Mouse (Mus musculus) neutrophil, adult 5-6 weeks (primary cell): ENCODE measurements around the gene Polr3h. TPM values are rescaled to one million over a fixed set of nuclear protein-coding genes. Genes with fewer than 3 reads are reported as not detected.

Experiments used
- ATAC-seq: fragments of 151-379, 151-347 bp; 2 replicates; pipeline ENCODE4 v1.8.0; 2017; ENCODE audit warnings: mild to moderate bottlenecking, moderate TSS enrichment; ENCODE audit not compliant: insufficient number of reproducible peaks, poor library complexity, low FRiP score, severe bottlenecking; ENCODE audit errors: extremely low read depth
- total RNA-seq: library from RNA; stranded (forward); fragments of 200-1000 nt; gene quantifications from 2 replicates; pipeline ENCODE4 v1.2.3, GENCODE M21; 2017

Gene Polr3h
- total RNA-seq, 1 experiment from 2014 or later, result 12.2 TPM

DNA sequence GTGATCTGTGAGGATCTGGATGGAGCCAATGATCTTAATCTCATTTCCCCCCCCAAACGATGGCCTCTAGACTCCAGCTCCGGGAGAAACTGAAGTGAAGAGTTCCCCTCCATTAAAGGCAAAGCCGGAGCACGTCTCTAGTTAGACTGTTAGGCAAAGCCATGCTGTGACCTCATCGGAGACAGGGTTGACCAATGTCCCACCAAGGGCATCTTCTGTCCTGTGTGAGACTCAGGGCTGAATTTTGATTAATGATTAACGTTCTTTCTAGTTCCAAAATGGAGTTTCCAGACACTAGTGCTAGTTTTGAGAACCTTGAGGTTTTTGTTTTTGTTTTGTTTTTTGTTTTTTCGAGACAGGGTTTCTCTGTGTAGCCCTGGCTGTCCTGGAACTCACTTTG is 73.0 kb downstream of the Polr3h start:
- ATAC-seq, result no peak

DNA sequence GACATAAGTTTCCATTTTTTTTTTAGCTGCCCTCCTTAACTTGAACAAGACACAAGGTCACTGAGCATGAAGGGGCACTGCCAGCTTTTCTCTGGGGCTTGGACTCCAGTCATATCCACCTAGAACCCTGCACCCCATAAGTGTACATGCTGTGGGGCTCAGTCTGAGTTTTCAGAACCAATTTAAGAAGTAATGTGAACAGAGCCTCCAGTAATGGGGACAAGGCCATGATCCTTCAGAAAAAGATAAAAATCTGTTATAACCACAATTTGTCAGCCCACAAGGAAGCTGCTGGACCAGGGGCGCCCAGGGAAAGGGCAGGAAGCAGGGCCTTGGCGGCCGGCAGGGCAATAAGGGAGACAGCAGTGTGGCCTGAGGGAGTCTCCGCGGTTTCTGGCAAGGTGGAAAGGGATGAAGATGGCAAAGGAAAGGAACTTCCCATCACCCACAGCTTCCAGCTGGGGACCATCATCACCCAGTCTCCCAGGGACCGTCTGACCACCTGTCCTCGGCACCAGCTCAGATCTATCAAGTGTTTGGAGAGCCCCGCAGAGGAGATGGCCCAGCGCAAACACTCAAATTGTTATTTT is 73.5 kb downstream of the Polr3h start:
- no peak for ATAC-seq

DNA sequence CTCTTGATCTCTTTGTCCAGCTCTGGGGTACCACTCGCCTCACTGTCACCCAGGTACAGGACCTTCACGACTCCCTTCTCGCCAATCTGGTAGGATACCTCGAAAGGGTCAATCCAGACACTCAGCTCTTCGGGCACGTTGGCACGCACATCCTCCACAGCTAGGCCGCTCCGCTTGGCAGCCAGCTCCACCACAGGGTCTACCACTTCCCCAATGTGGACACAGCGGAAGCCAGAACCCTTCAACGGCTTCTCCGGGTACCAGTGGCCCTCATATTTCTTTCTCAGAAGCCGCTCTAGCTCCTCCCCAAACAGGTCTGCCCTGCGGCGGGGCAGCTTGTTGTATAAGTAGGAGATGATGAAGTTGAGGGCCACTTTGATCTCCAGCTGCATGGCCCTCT is 74.7 kb downstream of the Polr3h start:
- 0 out of 2 replicates have a peak, but pooled peaks have one; percentile 6 for ATAC-seq

DNA sequence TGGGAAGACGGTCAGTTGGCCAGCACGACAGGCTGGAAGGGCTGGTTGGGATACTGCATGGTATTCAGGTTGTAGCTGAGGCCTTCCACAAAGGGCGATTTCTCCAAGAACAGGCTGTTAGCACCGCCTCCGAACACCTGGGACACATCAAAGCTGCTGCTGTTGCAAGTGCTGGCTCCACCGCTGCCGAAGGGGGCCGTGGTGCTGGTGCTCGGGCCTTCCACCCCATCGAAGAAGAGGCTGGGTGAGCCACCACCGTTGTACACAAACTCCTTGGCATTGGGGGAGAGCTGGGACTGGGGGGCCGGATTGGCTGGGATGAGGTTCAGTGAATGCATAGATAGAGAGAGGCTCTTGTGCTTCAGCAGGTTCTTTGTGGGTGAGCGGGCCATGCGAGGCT is 75.3 kb downstream of the Polr3h start:
- no peak for ATAC-seq

DNA sequence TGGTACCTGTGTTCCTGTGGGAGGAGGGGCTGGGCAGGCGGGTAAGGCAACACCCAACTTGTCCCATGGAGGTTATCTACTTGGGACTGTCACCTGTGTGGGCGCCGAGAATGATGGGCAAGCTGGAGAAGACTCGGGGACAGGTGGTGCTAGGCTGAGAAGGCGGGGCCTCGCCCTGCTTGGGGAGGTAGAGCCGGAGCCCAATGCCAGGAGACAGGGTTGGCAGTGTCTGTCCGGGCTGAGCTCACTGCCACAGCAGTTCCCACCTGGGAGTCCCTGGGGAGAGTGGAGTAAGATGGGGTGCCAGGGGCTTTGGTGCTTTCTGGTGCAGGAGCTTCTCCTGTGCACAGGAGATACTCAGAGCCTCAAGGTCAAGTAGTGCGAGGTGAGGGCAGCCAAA is 76.9 kb downstream of the Polr3h start:
- no peak for ATAC-seq

DNA sequence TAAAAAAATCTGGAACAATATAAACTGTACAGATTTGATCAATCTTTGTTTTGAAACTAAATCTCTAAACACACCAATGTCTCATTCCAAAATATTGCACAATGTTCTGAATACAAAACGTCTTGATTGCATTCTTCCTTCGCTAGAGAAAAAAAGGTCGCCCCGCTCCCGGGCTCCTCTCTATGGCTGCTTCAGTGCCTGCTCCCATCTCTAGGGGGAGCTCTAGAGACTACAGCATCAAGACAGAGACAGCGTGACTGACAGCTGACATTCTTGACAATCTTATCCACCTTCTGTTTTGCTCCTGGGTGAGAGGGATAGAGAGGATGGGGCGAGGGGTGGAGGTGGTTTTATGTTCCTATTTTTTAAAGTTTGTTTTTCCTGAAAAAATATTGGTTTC is 77.7 kb downstream of the Polr3h start:
- ATAC-seq, result peak; percentile 73

DNA sequence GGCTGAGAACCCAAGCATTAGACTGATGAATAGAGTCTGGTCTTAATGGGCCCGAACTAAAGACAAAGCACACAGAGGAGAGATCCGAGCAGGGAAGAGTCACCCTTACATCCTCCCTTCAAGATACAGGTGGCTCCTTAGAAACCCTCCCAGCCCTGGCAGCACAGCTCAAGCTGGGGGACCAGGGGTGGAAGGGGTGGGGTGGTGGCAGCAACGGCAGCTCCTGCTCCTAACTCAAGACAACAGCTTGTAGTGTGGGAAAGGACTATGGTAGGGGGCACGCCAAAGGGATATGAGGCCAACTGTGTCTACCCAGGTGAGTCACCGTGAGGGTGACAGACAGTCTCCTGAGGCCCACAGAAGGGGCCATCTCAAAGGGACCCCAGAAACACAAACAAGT is 78.2 kb downstream of the Polr3h start:
- ATAC-seq, result no peak

DNA sequence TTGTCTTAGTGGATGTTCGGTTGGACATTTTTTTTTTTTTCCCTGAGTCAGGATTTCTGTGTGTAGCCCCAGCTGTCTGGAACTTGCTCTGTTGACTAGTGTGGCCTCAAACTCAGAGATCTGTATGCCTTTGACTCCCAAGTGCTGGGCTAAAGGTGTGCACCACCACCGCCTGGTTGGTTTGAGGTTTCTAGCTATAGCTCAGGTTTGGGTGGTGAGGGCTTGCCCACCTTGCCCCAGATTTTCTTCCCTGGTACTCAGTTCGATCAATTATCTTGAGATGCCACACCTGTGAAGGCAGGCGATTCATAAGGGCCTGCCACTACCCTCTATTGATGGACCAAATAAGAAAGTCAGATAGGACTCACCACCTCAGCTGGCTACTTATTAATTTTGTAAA is 78.9 kb downstream of the Polr3h start:
- no peak for ATAC-seq

DNA sequence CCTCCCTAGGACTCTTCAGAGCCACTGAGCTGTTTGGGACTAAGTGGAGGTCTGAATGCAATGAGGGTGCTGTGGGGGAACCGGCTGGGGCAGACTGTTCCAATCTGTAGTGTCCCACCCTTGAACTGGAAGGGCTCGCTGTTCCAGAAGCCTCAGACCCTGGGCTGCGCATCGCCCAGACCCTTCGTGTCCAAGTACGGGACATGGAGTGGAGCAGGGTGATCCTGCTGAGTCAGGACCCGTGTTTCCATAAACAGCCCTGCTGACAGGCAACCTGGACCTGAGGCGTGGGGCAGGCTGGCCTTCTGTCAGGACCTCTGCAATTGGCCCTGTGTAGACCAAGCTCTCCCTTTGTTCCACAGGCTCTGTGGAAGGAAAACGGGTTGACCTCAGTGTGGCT is 79.3 kb downstream of the Polr3h start:
- no peak for ATAC-seq

DNA sequence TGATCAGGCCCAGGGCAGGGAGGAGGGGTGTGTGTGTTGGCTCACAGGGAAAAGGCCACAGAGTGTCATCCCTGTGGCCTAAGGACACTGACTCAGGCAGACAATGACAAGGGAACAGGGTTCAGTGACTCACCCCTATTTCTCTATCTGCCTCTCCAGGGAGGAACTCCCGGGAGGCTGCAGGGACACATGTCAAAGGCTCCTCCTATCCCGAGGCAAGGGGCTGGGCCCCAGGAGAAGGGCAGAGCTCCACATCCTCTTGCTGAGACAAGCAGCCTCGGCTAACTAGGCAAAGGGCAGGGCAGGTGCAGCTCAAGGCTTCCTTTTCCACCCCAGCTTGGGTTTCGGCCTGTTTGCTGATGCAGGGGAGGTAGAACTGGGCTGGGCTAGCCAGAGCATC is 80.3 kb downstream of the Polr3h start:
- ATAC-seq, result no peak

DNA sequence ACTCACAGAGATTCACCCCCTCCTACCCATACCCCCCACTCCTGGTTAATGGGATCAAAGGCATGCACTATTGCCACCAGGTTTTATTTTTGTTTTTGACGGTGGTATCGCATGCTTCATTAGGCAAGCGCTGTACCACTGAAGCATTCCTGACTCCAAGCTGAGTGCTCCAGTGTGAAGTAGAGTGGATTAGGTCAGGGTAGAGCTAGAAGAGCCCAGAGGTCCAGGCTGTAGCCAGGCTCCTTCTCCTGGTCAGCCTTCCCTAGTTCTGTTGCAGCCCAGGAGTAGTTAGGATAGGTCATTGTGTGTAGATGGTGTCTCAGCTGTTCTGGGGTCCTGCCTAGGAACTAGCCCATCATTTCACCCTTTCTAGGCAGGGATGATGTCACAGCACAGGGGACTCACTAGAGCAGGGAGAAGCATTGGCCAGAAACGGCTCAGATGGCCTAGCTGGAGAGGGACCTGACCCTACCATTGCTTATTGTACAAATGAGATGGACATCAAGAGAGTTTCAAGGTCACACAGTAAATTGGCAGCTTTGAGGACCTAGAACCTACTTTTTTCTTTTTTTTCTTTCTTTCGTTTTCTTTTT is 80.9 kb downstream of the Polr3h start:
- ATAC-seq, result no peak

DNA sequence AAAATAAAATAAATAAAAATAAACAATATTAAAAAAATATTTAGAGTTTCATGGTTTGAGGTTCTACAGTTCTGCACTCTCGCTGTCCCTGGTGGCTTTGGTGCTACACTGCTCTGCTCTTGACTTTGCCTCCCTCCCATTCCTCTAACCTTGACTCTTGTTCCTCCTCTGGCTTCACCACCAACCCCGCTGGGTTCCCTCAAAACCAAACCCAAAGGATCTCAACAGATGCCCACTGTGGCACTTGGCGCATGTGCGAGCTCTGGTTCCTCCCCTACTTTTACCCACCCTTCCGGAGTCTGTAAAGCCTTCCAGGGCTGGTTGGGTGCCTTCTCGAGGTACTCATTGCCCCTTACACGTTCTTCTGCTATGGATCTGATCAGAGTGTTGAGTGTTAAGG is 83.8 kb downstream of the Polr3h start:
- no peak for ATAC-seq

DNA sequence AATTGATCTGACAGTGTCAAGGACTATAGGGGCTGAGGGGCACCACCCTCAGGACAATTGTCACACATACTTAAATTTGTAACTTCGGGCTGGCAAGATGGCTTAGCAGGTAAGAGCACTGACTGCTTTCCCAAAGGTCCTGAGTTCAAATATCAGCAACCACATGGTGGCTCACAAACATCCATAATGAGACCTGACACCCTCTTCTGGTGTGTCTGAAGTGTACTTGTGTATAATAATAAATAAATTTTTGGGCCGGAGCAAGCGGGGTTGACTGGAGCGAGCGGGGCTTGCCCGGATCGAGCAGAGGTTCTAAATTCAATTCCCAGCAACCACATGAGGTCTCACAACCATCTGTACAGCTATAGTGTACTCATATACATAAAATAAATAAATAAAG is 85.7 kb downstream of the Polr3h start:
- ATAC-seq, result no peak

DNA sequence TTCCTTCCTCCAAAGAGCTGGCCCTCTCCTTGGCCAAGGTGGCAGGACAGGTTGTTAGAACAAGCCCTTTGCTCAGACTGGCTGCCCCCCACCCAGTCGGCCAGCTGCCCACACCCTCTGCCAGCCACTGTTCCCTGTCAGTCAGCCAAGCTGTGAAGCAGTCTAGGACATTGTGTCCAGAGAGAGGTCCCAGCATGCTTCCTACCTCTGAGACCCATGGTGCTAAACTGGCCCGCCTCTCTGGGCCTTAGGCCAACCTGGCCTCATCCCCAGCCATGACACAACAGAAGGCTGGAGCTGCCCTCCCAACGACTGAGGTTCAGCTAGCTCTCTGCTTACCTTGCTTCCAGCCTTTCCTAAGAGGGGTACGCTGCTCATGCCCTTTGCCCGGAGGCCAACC is 86.4 kb downstream of the Polr3h start:
- ATAC-seq, result no peak

DNA sequence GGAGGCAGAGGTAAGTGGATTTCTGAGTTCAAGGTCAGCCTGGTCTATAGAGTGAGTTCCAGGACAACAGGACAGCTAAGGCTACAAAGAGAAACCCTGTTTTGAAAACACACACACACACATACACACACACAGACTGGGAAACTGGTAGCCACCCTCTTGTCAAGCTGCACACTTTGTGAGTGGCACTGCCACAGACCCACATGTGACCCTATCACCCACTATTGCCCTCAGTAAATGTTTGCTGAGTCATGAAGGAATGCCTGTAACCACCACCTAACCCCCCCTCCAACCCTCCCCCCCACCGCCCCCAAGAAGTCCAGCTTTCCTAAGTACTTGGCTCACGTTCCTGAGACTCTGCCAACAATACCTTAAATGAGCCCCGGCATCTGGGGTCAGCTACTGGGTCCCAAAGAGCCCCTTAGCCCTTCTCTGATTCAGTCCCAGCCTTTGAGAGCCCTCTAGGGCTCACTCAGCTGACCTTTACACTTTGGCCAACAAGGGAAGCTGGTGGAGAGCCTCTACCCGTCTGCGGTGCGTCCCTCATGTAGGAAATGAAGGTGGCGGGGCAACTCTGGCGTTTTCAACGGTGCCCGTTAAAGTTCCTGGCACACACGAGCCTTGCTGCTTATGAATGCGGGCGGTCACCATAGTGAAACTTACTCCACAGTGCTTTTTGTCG is 87.3 kb downstream of the Polr3h start:
- no peak for ATAC-seq

Other genes with a start within 250 kb of the Polr3h start
- gene Chadl, start 229.0 kb downstream of the Polr3h start, total RNA-seq, result not detected in 2 replicates
- 13.6 and 14.5 TPM in 2 replicates for gene Zc3h7b, start 181.2 kb downstream of the Polr3h start, total RNA-seq
- 30.6 and 32.8 TPM in 2 replicates for gene Rangap1, start 180.7 kb downstream of the Polr3h start, total RNA-seq
- gene Tef, start 123.8 kb downstream of the Polr3h start, total RNA-seq, result 26.2 and 29.4 TPM in 2 replicates
- gene Tob2, start 67.4 kb downstream of the Polr3h start, total RNA-seq, result 44.3 and 48.5 TPM in 2 replicates
- gene Phf5a, start 54.3 kb downstream of the Polr3h start, total RNA-seq, result 42.9 and 65.9 TPM in 2 replicates
- gene Aco2, start 53.9 kb downstream of the Polr3h start, total RNA-seq, result 86.2 and 108 TPM in 2 replicates
- gene Csdc2, start 10.5 kb upstream of the Polr3h start, total RNA-seq, result 0.37 TPM in 1 of 2 replicates, not detected in the other
- gene Pmm1, start 34.7 kb upstream of the Polr3h start, total RNA-seq, result 5.0 and 9.6 TPM in 2 replicates
- gene 1700029P11Rik, start 54.3 kb upstream of the Polr3h start, total RNA-seq, result not detected in 2 replicates
- 33.9 and 49.0 TPM in 2 replicates for gene Xrcc6, start 61.6 kb upstream of the Polr3h start, total RNA-seq
- gene Desi1, start 107.6 kb upstream of the Polr3h start, total RNA-seq, result 7.3 and 7.7 TPM in 2 replicates
- gene Snu13, start 121.4 kb upstream of the Polr3h start, total RNA-seq, result 74.5 and 74.8 TPM in 2 replicates
- gene 4930407I10Rik, start 132.9 kb upstream of the Polr3h start, total RNA-seq, result not detected in 2 replicates
- not detected in 2 replicates for gene Mei1, start 143.8 kb upstream of the Polr3h start, total RNA-seq
- 35.9 and 37.9 TPM in 2 replicates for gene Ccdc134, start 201.7 kb upstream of the Polr3h start, total RNA-seq
- 71.5 and 74.5 TPM in 2 replicates for gene Srebf2, start 220.9 kb upstream of the Polr3h start, total RNA-seq